Mouse (Mus musculus) spleen, adult 12 weeks (tissue): ENCODE measurements around the gene AC131692.1.

ENCODE experiments used
- DNase-seq: peaks from one replicate; pipeline ENCODE4 v3.0.0; 2022; ENCODE audit warnings: low spot score

Gene AC131692.1

DNA sequence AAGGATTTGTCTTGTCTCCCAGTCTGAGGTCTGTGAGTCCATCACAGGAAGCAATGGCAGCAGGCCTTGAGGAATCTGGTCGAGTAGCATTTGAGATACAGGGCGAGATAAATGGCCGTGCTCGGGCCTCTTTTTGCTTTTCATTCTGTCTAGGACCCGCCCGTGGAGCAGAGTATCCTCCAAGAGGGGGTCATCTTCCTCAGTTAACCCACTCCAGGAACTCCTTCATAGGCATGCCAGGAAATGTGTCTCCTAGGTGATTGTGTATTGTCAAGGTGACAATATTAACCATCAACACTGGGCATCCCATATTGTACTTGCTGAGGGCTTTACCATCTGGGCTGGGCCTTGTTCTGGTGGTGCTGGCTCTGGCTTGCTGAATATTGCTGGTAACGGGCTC lies at the start of gene AC131692.1:
Gene AC131692.1 (plus strand): TSS at position 301 of the 400 bp plus-strand sequence.
- DNase-seq: no peak

DNA sequence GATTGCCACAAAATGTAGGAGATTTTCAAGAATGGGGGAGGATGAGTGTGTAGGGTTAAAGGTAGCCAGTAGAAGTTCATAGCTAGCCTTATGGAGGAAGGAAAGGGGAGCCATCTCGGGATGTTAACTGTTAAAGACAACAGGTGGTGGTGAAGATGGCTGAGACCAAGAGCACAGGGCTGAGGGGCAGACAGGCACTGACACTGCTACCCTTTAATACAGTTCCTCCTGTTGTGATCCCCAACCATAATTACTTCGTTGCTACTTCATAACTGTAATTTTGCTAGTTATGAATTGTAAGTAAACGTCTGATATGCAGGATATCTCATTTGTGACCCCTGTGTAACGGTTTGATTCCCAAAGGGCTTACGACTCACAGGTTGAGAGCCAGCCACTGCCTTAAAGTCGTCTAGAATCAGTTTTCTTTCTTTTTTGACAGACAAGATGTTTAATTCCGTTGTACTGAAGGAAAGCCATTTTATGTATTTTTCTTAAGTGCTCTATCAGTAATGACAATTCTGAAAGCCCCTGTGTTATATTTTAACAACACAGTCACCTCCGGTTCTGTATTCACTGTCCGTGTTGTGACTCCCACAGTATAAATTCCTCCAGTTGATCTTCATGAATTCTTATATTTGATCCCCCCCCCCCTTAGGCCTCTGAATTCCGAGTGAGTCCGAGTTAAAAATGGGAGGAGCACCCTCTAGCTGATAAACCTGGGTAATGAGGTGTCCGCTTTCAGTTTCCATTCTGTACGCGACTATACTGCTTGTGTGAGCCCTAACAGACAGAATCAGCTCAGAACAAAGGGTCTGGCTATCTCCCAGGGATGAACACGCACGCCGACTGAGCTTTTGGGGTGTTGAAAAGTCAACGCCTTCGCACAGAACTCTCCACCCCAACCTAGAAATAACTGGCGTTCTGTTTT lies 48.6 kb upstream of the AC131692.1 start:
- DNase-seq: no peak

DNA sequence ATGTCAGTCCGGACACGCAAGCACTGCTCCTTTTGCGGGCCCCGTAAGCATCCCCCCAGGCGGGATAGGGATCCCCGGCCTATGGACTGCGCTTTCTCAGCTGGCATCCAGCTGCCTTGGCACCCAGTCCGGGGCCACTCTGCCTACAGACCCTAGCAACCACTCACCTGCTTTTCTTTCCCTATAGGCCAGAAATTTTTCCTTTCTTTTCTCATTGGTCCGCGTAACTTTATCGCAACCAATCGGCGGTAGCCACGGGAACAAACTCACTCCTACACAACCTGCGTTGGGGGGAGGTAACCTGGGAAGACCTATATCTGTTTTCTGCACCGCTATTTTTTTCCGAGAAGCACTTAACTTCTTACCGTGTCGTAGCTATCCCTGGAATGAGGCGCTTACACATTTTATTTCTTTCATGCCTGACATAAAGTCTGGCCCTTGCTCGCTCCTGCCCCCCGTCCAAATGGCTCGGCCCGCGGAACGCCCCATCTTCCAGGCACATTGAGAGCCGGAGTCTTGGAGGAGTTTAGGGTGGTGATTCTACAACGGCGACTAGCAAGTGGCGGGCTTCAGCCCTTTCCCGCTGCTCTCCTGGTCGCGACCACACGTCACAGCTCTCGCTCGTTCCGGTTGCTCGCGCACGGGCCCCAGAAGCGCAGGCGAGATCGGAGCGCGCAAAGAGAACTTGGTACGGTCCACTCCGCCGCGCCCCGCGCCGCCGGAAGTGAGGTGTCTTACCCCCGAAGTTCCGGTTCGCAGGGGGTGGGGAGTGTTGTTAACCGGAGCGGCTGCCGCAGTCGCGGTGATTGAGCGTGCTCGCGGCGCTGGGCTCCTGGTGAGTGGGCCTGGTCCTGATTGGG lies 47.7 kb upstream of the AC131692.1 start, which contains the start of gene Syvn1:
Gene Syvn1 (plus strand): TSS at position 283 of the 860 bp plus-strand sequence.
- peak; percentile 89 for DNase-seq

DNA sequence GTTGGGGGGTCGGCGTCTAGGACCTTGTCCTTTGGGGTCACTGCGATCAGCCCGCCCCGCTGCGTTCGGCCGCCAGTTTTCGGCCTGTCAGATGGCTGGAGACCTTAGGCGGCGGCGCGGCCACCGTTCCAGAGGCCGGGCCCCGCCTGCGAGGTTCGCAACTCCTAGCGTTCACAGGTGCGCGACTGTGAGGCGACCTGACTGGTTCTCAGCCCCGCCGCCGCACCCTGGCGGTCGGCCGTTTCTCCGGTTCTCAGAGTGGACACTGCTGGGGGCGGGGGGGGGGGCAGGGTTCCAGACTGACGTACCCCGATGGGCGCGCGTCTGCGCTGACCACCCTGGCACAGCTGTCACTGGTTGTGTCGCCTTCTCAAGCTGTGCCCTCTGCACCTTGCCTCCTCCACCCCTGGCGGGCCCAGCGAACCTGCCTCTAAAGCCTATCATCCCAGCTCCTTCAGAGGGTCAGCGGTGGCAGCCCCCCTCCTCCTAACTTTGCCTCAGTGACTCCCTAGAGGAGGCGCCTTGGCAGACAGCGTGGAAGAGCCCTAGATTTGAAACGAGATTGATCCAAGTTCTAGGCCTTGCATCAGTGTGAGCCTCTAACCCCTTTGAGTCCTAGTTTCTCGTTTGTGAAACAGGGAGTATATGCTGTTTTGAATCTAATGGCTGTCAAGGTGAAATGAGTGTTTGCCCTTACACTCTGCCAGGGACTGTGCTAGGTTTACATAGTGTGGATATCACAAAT lies 46.9 kb upstream of the AC131692.1 start:
- DNase-seq: no peak

DNA sequence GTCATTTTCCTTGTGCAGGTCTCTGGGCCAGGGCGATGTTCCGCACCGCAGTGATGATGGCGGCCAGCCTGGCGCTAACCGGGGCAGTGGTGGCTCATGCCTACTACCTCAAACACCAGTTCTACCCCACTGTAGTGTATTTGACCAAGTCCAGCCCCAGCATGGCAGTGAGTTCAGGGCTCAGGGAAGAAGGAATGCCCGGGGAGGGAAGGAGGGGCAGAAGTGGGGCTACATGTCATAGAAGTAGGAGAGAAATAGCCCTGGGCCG lies 46.4 kb upstream of the AC131692.1 start:
- DNase-seq: no peak

DNA sequence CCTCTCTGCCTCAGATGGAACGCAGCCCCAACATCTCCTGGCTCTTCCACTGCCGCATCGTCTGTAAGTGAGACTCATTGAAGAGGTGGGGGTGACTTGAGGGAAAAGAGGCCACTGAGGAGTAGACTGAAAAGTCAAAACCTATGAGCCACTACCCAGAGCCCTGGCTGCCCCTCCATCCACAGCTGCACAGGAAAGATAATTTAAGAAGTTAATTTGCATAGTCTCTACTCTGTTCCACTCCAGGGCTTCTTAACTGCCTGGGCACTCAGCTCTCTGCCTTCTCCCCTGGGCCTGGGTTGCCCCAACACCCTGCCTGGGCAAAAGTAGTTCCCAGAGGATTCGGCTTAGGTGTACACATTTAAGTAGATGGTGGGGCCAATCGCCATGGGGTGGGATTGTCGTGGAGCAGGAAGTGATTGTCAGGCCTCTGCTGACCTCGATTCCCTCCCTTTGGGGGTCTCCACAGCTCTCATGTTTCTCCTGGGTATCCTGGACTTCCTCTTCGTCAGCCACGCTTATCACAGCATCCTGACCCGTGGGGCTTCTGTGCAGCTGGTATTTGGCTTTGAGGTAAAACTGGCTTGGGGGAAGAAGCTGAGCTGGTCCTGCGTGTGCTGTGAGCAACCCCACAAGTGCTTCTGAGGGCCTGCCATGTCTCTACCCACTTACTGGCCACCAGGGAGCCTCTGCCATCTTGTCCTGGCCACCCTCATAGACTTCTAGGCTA lies 45.4 kb upstream of the AC131692.1 start:
- DNase-seq: no peak

DNA sequence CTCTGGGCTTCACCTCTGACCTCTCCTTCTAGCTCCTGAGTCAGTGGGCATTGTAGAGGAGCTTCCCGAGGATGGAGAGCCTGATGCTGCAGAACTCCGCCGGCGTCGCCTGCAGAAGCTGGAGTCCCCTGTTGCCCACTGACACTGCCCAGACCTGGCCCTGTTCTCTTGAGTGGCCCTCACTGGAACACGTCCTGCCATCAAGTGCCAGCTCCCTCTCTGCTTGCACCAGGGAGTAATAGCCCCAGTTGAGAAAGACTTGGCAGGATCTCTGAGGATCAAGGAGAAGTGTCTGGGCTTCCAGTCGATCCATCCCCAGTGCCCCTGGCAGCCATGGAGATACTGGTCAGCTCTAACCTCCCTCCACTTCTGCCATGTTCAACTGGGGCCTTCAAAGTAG lies 41.7 kb upstream of the AC131692.1 start:
- DNase-seq: no peak

DNA sequence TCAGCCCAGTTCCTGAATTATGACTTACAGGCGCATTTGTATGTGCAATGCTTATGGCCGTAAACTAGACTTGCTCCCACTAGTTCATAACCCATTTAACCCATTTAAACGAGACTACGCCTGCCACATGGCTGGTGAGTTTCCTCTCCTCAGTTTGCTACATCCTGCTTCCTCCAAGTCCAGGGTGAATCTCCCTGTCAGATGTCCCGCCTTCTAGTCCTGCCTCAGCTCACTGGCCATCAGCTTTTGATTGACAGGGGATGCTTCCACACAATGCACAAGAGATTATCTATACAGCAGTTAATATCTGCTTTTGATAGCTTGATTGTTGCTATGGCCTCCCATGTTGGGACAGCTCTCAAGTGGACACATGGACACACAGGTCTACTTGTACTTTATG lies 39.9 kb upstream of the AC131692.1 start:
- no peak for DNase-seq

DNA sequence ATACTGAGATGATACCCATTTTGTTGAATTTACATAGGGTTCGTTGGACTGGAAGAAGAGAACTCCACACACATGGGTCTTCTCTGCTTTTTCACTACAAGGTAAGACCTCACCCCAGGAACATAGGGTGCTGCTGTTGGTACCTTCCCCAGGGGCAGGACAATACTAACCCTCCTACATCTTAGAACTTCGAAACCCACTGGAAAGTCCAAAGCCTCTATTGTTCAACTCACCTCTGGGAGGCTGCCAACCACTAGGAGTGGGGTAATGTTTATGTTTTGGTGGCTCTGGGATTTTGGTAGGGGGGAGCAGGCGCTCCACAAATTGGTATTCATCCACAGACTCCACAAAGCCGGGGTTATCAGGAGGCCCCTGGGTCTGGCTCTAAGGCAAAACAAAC lies 37.5 kb upstream of the AC131692.1 start:
- no peak for DNase-seq

DNA sequence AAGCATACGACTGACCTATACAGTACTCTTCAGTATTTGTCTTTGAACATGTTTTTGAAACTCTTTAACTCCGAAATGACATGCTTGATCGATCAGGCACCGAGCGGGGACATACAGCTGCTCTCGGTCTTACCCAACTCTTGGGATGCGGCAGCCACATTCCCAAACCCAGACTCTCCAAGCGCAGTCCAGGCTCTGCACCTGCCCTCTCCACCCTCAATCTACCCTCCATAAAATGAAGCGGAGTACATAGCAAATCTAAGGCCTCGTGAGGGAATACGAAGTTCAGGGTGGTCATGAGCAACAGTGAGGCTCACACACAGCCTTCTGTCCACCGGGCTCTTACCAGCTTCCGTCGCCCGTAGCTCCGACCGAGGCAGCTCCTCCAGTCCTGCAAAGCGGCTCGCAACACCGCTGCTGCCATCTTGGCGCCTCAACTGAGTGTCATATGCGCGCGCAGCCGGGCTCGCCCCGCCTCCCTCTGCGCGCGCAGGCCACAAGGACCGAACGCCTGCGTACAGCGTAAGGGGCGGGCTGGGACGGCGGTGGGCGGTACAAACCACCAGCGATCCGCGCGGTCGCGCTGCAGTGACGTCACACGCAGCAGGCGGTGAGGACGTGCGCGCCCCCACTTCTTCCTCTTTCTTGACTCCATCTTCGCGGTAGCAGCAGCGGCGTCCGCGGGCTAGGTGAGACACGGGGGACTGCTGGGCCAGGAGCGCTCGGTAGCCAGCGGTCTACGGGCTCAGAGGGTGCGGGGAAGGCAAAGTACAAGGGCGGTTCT lies 36.7 kb upstream of the AC131692.1 start, which contains the start of the genes Mrpl49 and Fau:
Gene Mrpl49 (minus strand): TSS at position 473 of the 784 bp plus-strand sequence.
Gene Fau (plus strand): TSS at position 532 of the 784 bp plus-strand sequence.
- peak; percentile 98 for DNase-seq

DNA sequence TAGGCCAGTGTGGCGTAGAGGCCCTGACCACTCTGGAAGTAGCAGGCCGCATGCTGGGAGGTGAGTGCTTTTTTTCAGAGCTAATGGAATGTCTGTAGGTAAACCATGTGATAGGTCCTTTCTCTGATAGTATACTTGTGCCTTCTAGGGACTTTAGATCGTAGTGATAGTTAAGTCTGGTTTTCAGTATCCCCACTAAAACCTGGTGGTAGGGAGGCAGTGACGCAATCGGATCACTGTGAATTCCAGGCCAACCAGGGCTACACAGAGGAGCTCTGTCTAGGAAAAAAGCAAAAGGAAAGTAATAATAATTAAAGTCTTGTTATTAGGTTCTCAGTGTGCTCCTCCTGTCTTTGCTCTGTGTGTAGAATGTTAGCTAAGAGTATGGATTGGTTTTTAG lies 35.7 kb upstream of the AC131692.1 start:
- no peak for DNase-seq

DNA sequence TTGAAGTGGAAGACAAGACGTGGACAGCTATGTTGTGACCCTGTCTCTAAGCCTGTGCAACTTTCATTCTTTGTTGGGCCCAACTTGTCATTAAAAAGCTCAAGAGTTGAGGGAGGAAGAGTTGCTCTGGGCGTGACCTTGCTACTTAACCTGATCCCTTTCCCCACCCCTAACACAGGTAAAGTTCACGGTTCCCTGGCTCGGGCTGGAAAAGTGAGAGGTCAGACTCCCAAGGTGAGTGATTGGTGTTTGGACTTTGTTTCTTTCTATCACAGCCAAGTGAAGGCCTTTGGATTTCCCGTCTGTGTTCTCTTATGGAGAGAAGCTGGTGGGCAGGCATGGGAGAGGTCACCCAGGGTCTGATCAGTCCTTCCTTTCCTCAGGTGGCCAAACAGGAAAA lies 35.3 kb upstream of the AC131692.1 start:
- no peak for DNase-seq

DNA sequence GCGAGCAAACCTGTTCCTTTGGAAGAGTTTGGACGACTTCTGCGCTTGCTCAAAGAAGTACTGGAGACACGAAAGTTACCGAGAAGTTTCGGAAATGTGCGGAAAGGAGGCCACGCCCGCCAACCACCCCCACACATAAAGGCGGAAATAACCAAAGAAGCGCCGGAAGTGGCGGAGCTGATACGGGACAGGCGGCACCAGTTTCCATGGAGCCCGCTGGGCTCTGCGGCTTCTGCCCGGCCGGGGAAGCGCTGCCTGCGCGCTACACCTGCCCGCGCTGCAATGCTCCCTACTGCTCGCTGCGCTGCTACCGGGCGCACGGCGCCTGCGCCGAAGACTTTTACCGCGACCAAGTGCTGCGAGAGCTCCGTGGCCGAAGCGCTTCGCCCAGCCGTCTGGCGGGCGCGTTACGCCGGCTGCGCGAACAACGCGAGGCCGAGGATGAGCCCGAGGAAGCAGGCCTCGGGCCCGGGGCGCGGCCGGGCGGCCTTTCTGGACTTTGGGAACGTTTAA lies 33.1 kb upstream of the AC131692.1 start, which contains the start of gene Znhit2:
Gene Znhit2 (plus strand): TSS at position 172 of the 513 bp plus-strand sequence.
- peak; percentile 84 for DNase-seq

DNA sequence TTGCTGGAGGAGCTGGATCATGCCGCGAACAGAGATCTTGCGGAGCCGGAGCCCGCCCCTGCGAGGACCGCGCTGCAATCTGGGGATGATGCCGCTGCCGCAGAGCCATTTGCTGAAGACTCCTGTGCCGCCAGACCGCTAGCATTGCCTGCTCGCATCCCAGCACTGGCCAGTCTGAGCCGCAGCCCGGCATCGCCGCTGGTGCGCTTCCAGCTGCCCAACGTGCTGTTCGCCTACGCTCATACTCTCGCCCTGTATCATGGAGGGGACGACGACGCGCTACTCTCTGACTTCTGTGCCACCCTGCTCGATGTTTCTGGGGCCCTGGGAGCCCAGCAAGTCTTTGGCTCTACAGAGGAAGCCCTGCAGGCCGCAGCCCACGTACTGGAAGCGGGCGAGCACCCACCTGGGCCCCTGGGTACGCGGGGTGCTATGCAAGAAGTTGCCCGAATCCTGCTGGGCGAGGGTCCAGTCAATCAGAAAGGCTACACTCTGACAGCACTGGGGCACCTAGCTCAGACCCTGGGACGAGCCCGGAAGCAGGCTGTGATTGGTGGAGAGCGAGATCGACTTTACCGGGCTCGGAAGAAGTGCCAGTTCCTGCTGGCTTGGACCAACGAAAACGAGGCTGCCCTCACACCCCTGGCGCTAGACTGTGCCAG lies 32.4 kb upstream of the AC131692.1 start:
- DNase-seq: no peak

DNA sequence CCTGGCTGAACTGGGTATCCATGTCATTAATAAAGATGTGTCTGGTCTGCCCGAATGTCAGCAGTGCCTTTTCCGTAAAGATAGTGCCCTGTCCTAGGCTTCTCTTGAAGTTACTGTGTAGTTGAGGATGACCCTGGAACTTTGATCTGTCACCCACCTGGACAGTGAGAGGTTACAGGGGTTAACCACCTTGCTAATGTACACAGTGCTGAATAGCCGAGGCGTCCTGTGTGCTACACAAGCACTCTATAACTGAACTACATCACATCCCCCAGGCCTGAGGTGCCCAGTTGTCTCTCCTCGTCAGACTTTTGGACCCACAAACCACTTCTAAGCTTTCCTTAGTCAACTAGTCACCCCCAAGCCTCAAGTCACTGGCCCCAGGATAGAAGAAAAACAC lies 31.8 kb upstream of the AC131692.1 start:
- no peak for DNase-seq

DNA sequence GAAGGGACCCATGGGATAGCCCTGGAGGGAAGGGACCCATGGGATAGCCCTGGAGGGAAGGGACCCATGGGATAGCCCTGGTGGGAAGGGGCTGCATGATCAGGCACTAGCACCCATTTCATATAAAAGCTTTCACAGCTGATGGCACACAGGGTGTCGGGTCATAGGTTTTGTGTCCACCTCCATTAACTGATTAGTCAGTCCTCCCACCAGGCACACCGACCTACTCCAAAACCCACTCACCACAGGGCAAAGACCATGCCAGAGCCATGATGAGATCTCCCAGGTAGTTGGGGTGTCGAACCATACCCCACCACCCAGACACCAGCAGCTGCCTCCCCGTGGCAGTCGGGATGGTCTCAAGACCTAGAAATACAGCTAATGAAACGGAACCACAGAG lies 31.1 kb upstream of the AC131692.1 start:
- DNase-seq: no peak

DNA sequence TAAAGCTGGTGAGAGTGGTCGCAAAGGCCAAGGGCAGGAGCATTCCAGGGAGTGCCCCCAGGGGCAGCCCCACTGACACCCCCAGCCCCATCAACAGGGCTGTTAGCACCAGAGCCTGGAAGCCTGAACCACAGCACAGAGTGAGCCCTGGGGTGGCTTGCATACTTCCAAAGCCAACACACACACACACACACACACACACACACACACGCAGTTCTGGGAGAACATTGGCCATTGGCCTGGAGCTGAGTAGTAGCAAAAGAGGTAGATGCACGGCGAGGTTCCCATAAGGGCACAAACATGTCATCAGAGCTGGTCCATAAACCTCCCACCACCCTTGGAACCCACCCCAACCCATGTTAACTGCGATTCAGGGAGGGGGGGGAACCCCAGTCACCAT lies 27.6 kb upstream of the AC131692.1 start:
- no peak for DNase-seq

DNA sequence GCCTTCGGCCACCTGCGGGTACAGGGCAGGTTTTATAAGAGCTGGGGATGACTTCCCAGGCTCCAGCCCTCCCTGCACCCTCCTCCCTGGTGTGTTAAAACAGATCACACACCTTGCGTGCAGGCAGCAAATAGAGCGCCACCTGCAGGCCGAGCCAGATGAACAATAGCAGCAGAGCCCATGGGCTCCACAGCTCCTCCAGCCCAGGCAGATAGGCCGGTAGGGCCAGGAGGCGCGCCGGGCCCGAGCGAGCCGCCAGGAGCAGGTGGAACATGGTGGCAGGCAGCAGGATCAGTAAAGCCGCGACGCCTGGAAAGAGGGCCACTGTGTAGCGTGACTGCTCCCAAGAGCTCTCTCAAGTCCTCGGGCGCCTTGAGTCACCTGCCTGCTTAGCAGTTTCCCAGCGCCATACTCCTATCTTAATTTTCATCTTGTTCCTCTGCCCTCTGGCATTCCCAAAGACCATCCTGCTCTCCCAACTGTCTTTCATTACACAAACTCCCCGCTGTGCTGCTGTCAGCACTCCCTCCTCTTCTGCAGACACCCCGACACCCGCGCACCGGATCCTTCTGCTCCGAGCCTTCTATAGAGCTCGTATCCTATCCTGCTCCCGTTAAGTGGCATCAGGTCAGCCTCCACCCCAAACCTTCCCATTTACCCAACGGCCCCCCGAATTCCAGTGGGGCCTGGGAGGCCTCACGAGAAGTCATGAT lies 27.1 kb upstream of the AC131692.1 start:
- peak; percentile 76 for DNase-seq
